Mouse (Mus musculus): ENCODE results near the gene Gm5269.

Gm5269 gene

GRCm38 (mm10) chr1:45881228-45881832 is 8.7 kb downstream of the Gm5269 start:
- in situ Hi-C loops (cut with MboI; ENCODE audit: unreplicated experiment in 2 of 2) = no loop called here

GRCm38 (mm10) chr1:45877463-45877862 is 12.6 kb downstream of the Gm5269 start:
- in situ Hi-C loops (cut with MboI; ENCODE audit: unreplicated experiment in 2 of 2) = no loop called here

GRCm38 (mm10) chr1:45876450-45877198 is 13.4 kb downstream of the Gm5269 start:
- in situ Hi-C loops (cut with MboI; ENCODE audit: unreplicated experiment in 2 of 2) = no loop called here

- in situ Hi-C loops (cut with MboI; ENCODE audit: unreplicated experiment in 2 of 2) = no loop called here
These were observed 14.4 kb downstream of the Gm5269 start for GRCm38 (mm10) chr1:45875640-45876039.

- in situ Hi-C loops (cut with MboI; ENCODE audit: unreplicated experiment in 2 of 2) = loop anchor here in 1 of 2 experiments (25.0 kb wide), 1 partner anchor 1039 kb away; no protein-coding TSS in a partner anchor
These were observed 16.8 kb downstream of the Gm5269 start for GRCm38 (mm10) chr1:45873250-45873649.

GRCm38 (mm10) chr1:45868479-45869137 is 21.5 kb downstream of the Gm5269 start:
- in situ Hi-C loops (cut with MboI; ENCODE audit: unreplicated experiment in 2 of 2) = loop anchor here in 1 of 2 experiments (25.0 kb wide), 1 partner anchor 1044 kb away; no protein-coding TSS in a partner anchor

GRCm38 (mm10) chr1:45868050-45868449 is 22.0 kb downstream of the Gm5269 start:
- in situ Hi-C loops (cut with MboI; ENCODE audit: unreplicated experiment in 2 of 2) = loop anchor here in 1 of 2 experiments (25.0 kb wide), 1 partner anchor 1044 kb away; no protein-coding TSS in a partner anchor

- in situ Hi-C loops (cut with MboI; ENCODE audit: unreplicated experiment in 2 of 2) = loop anchor here in 1 of 2 experiments (25.0 kb wide), 1 partner anchor 1046 kb away; no protein-coding TSS in a partner anchor
These were observed 23.6 kb downstream of the Gm5269 start for GRCm38 (mm10) chr1:45866288-45867018.

GRCm38 (mm10) chr1:45865727-45866126 is 24.3 kb downstream of the Gm5269 start:
- in situ Hi-C loops (cut with MboI; ENCODE audit: unreplicated experiment in 2 of 2) = loop anchor here in 1 of 2 experiments (25.0 kb wide), 1 partner anchor 1047 kb away; no protein-coding TSS in a partner anchor

- in situ Hi-C loops (cut with MboI; ENCODE audit: unreplicated experiment in 2 of 2) = loop anchor here in 1 of 2 experiments (25.0 kb wide), 1 partner anchor 1047 kb away; no protein-coding TSS in a partner anchor
These were observed 24.8 kb downstream of the Gm5269 start for GRCm38 (mm10) chr1:45865316-45865715.

GRCm38 (mm10) chr1:45864564-45865014 is 25.5 kb downstream of the Gm5269 start:
- in situ Hi-C loops (cut with MboI; ENCODE audit: unreplicated experiment in 2 of 2) = loop anchor here in 1 of 2 experiments (25.0 kb wide), 1 partner anchor 1048 kb away; no protein-coding TSS in a partner anchor

GRCm38 (mm10) chr1:45863641-45864040 is 26.4 kb downstream of the Gm5269 start:
- in situ Hi-C loops (cut with MboI; ENCODE audit: unreplicated experiment in 2 of 2) = loop anchor here in 1 of 2 experiments (25.0 kb wide), 1 partner anchor 1049 kb away; no protein-coding TSS in a partner anchor

GRCm38 (mm10) chr1:45861162-45861561 is 28.9 kb downstream of the Gm5269 start:
- in situ Hi-C loops (cut with MboI; ENCODE audit: unreplicated experiment in 2 of 2) = loop anchor here in 1 of 2 experiments (25.0 kb wide), 1 partner anchor 1051 kb away; no protein-coding TSS in a partner anchor

- in situ Hi-C loops (cut with MboI; ENCODE audit: unreplicated experiment in 2 of 2) = loop anchor here in 1 of 2 experiments (25.0 kb wide), 1 partner anchor 1052 kb away; no protein-coding TSS in a partner anchor
These were observed 29.7 kb downstream of the Gm5269 start for GRCm38 (mm10) chr1:45860349-45860748.

- in situ Hi-C loops (cut with MboI; ENCODE audit: unreplicated experiment in 2 of 2) = loop anchor here in 1 of 2 experiments (25.0 kb wide), 1 partner anchor 1054 kb away; no protein-coding TSS in a partner anchor
These were observed 32.0 kb downstream of the Gm5269 start for GRCm38 (mm10) chr1:45858038-45858437.

- in situ Hi-C loops (cut with MboI; ENCODE audit: unreplicated experiment in 2 of 2) = loop anchor here in 1 of 2 experiments (25.0 kb wide), 2 partner anchors 992 to 1117 kb away; no protein-coding TSS in a partner anchor
These were observed 44.6 kb downstream of the Gm5269 start for GRCm38 (mm10) chr1:45845466-45845865.
